Mouse (Mus musculus) layer of hippocampus, adult 2 months (tissue): ENCODE measurements at regions not wholly inside any gene's neighbourhood (a gene's known extent, or its start where the extent isn't known, plus 50 kb on each side); places are given as distances from the start of the nearest gene placed in this dataset.

Source experiments
- DNase-seq, 2 experiments: peaks; one replicate each; pipeline ENCODE4 v3.0.0; 2022; ENCODE audit warnings: low spot score in 2 of 2
- H3K27ac ChIP-seq: fragments of 200-600 bp; 2 replicates; pipeline ENCODE4 v1.8.1; 2022
- H3K4me3 ChIP-seq: fragments of 200-600 bp; 2 replicates; pipeline ENCODE4 v1.8.1; 2022; ENCODE audit warnings: mild to moderate bottlenecking
- CTCF ChIP-seq: fragments of 200-600 bp; conservative IDR thresholded peaks from 2 replicates; pipeline ENCODE4 v1.8.1; 2022; ENCODE audit warnings: antibody characterized with exemption, mild to moderate bottlenecking, moderate library complexity

DNA sequence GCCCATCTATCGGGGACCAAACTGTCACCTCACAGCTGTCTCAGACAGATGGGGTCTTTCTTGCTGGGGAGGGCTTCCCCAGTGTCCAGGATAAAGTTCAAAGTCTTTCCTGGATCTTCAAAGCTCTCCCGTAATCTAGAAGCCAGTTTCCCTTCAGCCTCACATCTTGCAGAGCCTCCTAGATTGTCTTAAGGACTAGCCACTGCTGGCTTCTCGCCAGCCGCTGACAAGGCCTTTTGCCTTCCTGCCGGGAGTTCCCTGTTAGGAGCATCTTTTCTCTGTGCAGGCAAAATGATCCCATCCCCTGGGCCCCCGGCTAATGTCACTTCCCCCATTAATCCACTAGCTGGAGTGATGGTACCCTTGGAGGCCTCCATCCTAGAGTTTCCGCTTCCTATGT, 103.1 kb upstream of the 1600014C23Rik start:
- Histone ChIP-seq H3K4me3 (no peak overlapping the region), H3K27ac (no peak overlapping the region)
- TF ChIP-seq CTCF, result no peak
- no peak for DNase-seq

DNA sequence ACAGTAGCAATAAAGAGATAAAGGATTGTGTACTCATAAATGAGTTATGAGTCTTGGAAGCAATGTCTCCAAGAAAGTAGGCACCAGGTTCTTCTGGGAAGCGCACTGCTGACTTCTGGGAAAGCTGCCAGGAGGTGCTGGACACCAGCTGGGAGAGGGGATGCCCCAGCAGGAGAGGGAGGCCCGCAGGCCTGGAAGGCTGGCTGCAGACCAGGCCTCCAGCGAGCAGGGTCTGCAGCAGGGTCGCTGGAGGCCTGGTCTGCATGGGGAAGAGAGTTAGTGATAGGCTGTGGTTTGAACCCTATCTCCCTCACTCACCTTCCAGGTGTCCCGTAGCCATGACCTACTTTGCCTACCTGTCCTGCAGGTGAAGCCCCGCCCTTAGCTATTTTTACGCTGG, 102.6 kb upstream of the 1600014C23Rik start:
- DNase-seq, result no peak
- TF ChIP-seq CTCF, result no peak
- no peak overlapping the region for H3K4me3 ChIP-seq
- H3K27ac ChIP-seq, result no peak overlapping the region

DNA sequence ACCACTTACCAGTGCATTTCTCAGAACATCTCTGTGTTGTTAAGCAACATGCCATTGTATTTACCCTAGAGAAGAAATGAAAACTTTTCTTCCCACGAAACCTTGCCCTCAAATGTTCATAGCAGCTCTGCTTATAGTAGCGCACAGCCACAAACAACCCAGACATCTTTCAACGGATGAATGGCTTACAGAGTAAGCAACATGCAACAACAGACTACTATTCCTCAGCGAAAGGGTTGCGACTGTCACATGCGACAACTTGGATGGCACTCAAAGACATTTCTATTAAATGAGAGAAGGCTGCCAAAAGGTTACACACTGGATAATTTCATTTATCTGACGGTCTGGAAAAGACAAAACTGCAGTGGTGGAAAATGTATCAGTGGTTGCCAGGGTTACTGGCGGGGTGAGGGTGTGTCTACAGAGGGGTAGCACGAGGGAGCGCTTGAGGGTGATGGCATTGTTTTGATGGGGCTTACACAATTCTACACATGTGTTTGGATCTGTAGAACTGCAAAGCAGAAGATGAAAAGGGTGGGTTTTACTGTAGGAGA, 101.0 kb upstream of the 1600014C23Rik start:
- Histone ChIP-seq H3K4me3 (no peak overlapping the region), H3K27ac (no peak overlapping the region)
- no peak for TF ChIP-seq CTCF
- no peak for DNase-seq

DNA sequence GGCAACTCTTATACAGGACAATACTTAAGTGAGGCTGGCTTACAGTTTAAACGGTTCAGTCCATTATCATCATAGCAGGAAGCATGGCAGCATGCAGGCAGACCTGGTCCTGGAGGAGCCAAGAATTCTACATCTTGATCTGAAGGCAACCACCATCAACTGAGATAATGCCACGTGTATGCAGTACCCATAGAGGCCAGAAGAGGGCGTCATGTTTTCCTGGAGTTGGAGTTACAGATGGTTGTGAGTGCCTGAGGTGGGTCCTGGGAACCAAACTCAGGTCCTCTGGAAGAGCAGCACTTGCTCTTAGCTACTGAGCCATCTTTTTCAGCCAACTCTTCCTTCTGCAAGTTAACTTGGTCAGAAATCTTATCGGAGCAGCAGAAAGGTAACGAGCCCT, 96.7 kb upstream of the 1600014C23Rik start:
- DNase-seq, result no peak
- TF ChIP-seq CTCF, result peak; percentile 35
- H3K27ac ChIP-seq, result no peak overlapping the region
- H3K4me3 ChIP-seq, result no peak overlapping the region

DNA sequence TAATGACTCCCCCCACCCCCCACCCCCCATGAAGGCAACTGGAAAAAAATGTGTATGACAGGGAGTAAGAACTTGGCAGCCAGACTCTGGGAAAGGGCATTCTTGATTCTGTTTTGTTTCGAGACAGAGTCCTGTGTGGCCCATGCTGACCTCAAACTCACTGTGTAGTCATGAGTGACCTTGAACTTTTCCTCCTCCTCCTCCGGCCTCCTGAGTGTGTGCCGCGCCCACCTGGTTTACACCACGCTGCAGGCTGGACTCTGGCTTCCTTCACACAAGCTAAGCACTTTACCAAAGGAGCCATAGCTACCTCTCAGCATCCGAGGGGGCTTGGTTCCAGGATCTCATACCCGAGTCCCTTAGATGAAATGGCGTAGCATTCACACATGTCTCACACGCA, 95.9 kb upstream of the 1600014C23Rik start:
- Histone ChIP-seq H3K27ac (no peak overlapping the region), H3K4me3 (no peak overlapping the region)
- DNase-seq, result no peak
- TF ChIP-seq CTCF, result no peak

DNA sequence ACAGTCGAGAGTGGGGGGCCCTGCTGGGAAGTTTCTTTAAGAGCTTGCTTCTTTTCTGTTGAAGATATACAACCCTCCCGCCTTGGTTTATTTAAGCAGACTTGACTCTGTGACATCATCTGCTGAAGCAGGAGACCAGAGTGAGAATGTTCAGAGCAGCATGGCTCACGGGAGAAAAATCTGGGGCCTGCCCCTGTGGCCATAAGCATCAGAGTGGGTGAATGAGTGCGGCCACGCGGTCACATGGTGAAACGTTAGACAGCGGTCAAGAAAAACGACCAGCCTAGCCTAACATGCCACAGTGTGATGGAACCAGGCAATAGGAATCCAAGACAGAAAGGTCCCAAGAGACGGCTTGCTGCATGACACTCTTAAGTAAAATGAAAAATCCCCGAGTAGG, 95.2 kb upstream of the 1600014C23Rik start:
- Histone ChIP-seq H3K4me3 (no peak overlapping the region), H3K27ac (no peak overlapping the region)
- no peak for DNase-seq
- no peak for TF ChIP-seq CTCF

DNA sequence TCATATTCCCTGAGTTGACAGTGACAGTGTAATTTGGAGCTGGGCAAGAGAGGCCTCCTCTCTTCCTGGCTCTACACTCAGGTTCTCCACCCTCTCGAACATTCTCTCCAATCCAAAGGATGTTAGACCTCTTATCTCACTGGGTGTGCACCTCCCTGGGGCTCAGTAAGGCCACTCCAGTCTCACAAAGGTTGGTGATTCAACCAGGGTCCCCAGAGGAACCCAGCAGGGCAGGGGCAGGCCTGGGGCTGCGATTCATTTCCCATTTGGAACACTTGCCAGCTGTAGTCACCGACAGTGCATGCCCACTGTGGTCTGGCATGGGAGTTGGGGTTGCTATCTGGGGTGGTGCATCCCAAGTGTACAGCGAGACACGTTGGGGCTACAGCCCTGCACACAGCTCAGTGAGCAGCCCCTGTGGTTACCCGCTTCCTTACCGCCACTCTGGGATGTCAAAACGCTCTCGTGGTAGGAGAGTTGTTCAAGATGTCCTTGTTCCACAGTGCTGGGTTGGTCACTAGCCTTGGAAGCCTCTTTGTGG, 94.7 kb upstream of the 1600014C23Rik start:
- Histone ChIP-seq H3K27ac (no peak overlapping the region), H3K4me3 (no peak overlapping the region)

DNA sequence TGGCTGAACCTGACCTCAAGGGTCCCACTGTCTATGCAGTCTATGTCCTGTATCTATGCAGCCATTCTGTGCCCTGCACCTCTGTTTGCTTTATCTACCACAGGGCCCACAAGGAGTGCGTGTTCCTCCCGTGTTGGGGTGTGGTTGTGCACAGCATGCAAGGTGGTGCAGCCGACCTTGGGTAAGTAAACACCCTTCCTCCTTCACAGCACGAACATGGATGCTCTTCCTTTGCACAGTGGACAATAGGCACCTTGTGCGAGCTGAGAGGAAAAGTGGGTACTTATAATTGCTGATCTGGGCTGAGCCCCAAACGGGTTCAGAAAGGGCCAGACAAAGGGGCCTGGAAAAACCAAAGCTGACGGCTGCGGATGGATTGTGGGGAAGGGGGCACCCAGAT, 91.3 kb upstream of the 1600014C23Rik start:
- Histone ChIP-seq H3K4me3 (no peak overlapping the region), H3K27ac (no peak overlapping the region)
- TF ChIP-seq CTCF, result no peak
- no peak for DNase-seq

More for the DNA sequence above, 94.7 kb upstream of the 1600014C23Rik start:
- no peak for DNase-seq
- no peak for TF ChIP-seq CTCF

DNA sequence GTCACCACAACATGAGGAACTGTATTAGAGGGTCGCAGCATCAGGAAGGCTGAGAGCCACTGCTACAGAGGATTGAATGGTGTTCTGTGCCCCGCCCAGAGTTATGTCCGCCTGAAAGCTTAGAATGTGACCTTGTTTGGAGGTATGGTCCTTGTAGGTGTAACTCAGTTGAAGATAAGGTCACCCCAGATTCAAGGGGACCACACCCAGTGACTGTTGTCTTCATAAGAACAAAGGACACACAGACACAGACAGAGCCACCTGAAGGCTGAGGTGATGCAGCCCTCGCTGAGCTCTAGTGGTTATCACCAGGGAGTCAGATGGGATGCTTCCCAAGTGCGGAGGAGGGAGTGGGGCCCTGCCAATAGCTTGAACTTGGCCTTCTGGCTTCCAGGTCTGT, 89.9 kb upstream of the 1600014C23Rik start:
- no peak for DNase-seq
- TF ChIP-seq CTCF, result no peak
- no peak overlapping the region for H3K4me3 ChIP-seq
- H3K27ac ChIP-seq, result no peak overlapping the region

DNA sequence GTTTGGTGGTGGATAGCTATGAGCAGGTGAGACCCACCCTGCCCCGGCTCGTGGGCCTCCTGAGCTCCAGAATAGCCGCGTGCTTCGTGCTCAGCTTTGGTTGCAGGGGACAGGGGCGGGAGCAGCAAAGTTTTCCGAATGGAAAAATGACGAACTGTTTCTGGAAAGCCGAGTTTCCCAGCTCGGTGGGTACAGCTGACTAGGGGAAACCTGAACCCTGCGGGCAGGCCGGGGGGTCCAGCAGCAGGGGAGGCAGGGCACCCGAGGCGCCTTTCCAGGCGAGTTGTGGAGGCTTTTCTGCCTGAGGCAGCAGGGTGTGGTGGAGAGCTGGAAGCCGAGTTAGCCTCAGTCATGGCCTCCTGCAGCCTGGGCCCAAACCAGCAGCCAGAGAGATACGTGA, 88.8 kb upstream of the 1600014C23Rik start:
- Histone ChIP-seq H3K4me3 (no peak overlapping the region), H3K27ac (no peak overlapping the region)
- no peak for DNase-seq
- TF ChIP-seq CTCF, result no peak

DNA sequence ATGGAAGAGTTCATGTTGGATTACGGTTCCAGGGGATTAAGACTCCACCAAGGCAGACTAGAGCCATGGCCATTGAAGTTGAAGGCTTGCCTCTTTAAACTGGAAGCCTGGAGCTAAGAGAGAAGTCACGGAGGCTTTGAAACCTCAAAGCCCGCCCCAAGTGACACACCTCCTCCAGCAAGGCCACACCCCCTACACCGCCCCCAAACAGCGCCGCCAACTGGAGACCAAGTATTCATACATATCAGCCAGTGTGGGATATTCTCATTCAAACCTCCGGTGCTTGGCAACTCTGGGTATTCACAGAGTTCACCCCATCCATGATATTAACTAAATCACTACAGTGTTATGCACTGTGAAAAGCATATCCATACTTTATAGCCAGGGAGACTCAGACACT, 87.7 kb upstream of the 1600014C23Rik start:
- no peak for DNase-seq
- Histone ChIP-seq H3K4me3 (no peak overlapping the region), H3K27ac (no peak overlapping the region)
- TF ChIP-seq CTCF, result no peak

DNA sequence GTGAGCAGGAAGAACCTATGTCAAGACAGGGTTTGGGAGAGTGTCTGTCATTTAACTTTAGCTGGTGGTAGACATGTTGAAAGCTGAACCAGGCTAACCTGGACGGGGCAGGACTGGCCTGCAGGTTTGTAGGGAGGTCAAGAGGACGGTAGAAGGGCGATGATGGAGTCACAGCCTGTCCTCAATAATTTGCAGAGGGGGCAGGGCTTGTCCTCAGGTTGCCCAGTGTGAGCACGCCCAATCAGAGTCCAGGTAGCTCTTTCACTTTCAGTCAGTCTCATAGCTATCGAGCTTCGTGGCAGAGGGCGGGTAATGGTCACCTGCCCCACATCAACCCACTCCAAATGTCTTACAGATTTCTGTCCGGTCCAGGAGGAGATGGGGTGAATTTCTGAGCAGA, 85.5 kb upstream of the 1600014C23Rik start:
- DNase-seq, result no peak
- TF ChIP-seq CTCF, result no peak
- H3K27ac ChIP-seq, result no peak overlapping the region
- H3K4me3 ChIP-seq, result no peak overlapping the region

DNA sequence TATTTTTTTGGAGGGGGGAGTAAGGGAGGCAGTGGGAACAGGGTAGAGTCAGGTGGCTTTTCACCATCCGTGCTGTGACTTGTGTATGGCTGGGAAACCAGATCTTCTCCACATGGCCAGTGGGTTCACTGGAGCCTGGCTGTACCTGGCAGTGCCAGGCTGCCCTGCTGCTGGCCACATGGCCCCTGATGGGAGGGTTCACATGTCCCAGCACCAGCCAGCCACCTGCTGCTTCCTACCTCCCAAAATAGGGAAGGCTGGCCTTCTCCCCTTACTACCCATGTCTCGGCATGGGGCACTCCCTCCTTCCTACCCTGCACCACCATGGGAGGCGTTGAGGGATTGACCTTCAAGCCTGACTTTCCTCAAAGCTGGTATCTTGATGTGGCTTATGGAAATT, 82.9 kb upstream of the 1600014C23Rik start:
- Histone ChIP-seq H3K4me3 (no peak overlapping the region), H3K27ac (no peak overlapping the region)
- no peak for DNase-seq
- TF ChIP-seq CTCF, result no peak

DNA sequence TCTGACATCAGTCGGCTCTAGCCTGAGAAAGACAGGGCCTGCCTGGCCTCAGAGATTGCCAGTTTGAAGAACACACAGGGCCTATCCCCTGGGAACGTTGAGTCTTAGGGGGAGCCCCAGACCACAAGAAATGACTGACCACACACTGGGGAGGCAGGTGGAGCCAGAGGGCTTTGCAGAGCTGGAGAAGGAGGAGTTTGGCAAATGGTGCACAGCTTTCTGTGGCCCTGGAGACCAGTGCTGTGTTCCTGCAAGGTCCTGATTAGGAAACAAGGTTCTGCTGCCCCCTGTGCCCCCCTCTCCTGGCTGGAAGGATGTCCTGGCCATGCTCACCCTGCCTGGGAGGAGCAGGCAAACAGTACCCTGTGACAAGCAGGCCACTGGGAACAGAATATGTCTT, 82.2 kb upstream of the 1600014C23Rik start:
- peak in 1 of 2 experiments; percentile 23 for DNase-seq
- Histone ChIP-seq H3K27ac (peak overlapping the region; percentile 39; the same call in 1 of the 2 replicates), H3K4me3 (no peak overlapping the region)
- peak; percentile 54 for TF ChIP-seq CTCF
